Mouse (Mus musculus) hindbrain, embryonic 16.5 days (tissue): ENCODE measurements at regions not wholly inside any gene's neighbourhood (a gene's known extent, or its start where the extent isn't known, plus 50 kb on each side); places are given as distances from the start of the nearest gene placed in this dataset.

Experiments
- ATAC-seq: fragments of 200-750 bp; cut with Nextera tagmentation; 2 replicates; pipeline ENCODE4 v1.8.0; 2017; ENCODE audit warnings: moderate TSS enrichment, moderate library complexity
- H3K27ac ChIP-seq: fragments of 300-500 bp; sonication (generic); 2 replicates; pipeline ENCODE4 v1.5.1; 2014; ENCODE audit warnings: low read depth, mild to moderate bottlenecking, control low read depth, low read length, moderate library complexity
- H3K27me3 ChIP-seq: fragments of 300-500 bp; sonication (generic); replicated peaks from 2 replicates; pipeline ENCODE4 v1.6.1; 2014; ENCODE audit warnings: low read length; ENCODE audit not compliant: control insufficient read depth, insufficient read depth
- H3K36me3 ChIP-seq: fragments of 300-500 bp; sonication (generic); 2 replicates; pipeline ENCODE4 v1.6.1; 2014; ENCODE audit warnings: mild to moderate bottlenecking, low read length, moderate library complexity, mixed read lengths; ENCODE audit not compliant: control insufficient read depth, insufficient read depth
- H3K4me1 ChIP-seq: fragments of 300-500 bp; sonication (generic); 2 replicates; pipeline ENCODE4 v1.6.1; 2014; ENCODE audit warnings: low read depth, low read length; ENCODE audit not compliant: control insufficient read depth, insufficient read depth
- H3K4me2 ChIP-seq: fragments of 300-500 bp; sonication (generic); 2 replicates; pipeline ENCODE4 v1.6.1; 2014; ENCODE audit warnings: mild to moderate bottlenecking, low read length, control low read depth, moderate library complexity
- H3K4me3 ChIP-seq: fragments of 300-500 bp; sonication (generic); 2 replicates; pipeline ENCODE4 v1.5.1; 2014; ENCODE audit warnings: mild to moderate bottlenecking, low read length, control low read depth, moderate library complexity
- H3K9ac ChIP-seq: fragments of 300-500 bp; sonication (generic); 2 replicates; pipeline ENCODE4 v1.6.1; 2014; ENCODE audit warnings: low read depth, mild to moderate bottlenecking, control low read depth, low read length, moderate library complexity
- H3K9me3 ChIP-seq: fragments of 300-500 bp; sonication (generic); 2 replicates; pipeline ENCODE4 v1.6.1; 2014; ENCODE audit warnings: mild to moderate bottlenecking, low read length, moderate library complexity; ENCODE audit not compliant: control insufficient read depth
- whole genome bisulfite sequencing: fragments of 180-500 bp; shearing (Covaris S2); extraction: QIAGEN DNeasy Blood & Tissue Kit; methylation state at CpG from one replicate; pipeline ENCODE4 v1.1.7; 2014; 5-methylcytosine and 5-hydroxymethylcytosine counted together

DNA sequence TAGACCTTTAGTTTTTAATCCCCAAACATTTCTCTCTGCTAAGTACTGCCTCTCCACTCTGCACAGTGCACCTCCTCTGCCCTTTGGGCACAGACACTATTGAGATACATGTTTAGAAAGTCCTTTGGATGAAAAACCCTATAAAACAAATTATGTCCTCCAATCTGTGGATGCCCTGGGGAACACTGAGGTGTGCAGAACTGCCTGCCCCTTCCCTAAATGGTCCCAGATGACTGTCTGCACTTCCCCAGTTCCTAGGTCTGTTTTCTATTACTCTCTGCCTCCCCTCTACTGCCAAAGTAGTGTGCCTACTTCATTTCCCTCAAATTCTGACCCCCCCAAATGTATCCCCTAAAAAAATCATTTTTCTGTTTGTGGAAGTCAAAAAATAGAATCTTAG, 209.5 kb upstream of the Veph1 start:
- H3K9me3 ChIP-seq = no peaks in the 10 kb centered on the region
- no peaks in the 10 kb centered on the region for H3K4me1 ChIP-seq
- no peaks in the 10 kb centered on the region for H3K27me3 ChIP-seq
- no peak overlapping the region for H3K27ac ChIP-seq
- H3K9ac ChIP-seq = no peak overlapping the region
- no peaks in the 10 kb centered on the region for H3K36me3 ChIP-seq
- H3K4me2 ChIP-seq = no peak overlapping the region
- peak; percentile 29; the same call in 1 of the 2 replicates for ATAC-seq
- no peak overlapping the region for H3K4me3 ChIP-seq

DNA sequence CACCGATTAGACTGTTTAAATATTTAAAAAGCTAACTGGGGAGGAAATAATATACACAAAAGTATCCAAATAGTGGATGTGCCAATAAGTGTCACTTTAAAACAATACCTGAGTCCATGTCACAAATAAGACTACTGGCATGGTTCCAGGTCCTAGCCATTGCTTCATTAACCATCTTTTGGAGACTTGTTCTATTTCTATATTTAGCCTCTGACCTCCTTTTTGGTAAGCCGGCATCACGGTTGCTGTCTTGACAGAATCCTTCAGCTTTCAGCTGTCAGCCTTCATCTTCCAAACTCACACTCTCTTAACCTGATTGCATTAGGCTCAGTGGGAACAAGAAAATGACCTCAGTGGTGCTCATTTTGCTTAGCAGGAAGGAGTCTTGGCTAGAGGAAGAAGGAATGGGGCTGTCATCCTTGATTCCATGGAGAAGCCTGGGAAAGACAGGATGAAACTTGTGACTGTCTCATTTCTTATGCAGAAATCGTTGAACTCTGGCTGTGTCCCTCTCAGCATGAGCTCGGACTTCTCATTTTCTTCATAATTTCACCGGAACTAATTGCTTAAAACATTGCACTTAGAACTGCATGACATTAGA, 208.9 kb upstream of the Veph1 start:
- Histone ChIP-seq H3K27ac (no peak overlapping the region), H3K36me3 (no peaks in the 10 kb centered on the region), H3K4me3 (no peak overlapping the region), H3K4me1 (no peaks in the 10 kb centered on the region), H3K4me2 (no peak overlapping the region), H3K9me3 (no peaks in the 10 kb centered on the region), H3K9ac (no peak overlapping the region), H3K27me3 (no peaks in the 10 kb centered on the region)
- 42% methylated on average over 6 of the region's 6 CpGs for WGBS
- ATAC-seq = peak; percentile 68; the same call in 1 of the 2 replicates

DNA sequence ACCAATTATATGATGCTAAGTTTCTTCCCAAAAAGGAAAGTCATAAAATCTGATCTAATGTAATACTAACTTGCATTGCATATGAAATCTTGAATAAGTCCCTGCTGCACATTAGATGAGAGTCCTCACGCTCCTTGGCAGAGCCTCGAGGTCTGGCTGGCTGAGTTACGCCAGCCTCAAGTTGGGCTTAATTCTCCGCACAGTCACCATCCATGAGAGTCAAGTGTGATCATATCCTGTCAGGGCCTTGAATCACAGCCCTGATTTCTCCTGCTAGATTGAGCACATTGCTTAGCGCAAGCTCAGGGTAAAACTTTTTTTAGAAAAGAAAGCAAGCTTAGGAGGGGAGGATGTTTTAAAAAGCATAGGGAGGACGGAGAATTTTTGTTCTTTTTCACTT, 208.1 kb upstream of the Veph1 start:
- Histone ChIP-seq H3K4me2 (no peak overlapping the region), H3K4me3 (no peak overlapping the region), H3K9ac (no peak overlapping the region), H3K36me3 (no peaks in the 10 kb centered on the region), H3K27me3 (no peaks in the 10 kb centered on the region), H3K9me3 (no peaks in the 10 kb centered on the region), H3K27ac (no peak overlapping the region), H3K4me1 (no peaks in the 10 kb centered on the region)
- 64% methylated on average over 6 of the region's 6 CpGs for WGBS
- ATAC-seq = 0 out of 2 replicates have a peak, but pooled peaks have one; percentile 52

DNA sequence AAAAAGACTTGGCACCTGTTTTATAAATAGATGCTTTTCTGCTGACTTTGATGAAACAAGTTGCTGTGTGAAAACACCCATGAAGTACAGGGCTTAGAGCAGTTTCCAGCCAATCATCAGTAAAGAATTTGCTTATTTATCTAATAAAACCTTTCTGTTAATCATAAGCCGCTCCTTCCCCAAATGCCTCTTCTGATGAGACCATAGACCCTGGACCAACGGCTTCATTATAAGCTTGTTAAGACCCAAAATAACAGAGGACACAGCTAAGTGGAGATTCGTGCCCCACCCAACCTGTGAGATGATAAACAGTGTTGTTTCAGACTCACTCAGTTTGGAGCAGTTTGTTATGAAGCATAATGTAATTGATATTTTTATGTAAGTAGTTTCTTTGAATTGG, 207.0 kb upstream of the Veph1 start:
- Histone ChIP-seq H3K4me3 (no peak overlapping the region), H3K4me2 (no peak overlapping the region), H3K36me3 (no peaks in the 10 kb centered on the region), H3K9ac (no peak overlapping the region), H3K4me1 (no peaks in the 10 kb centered on the region), H3K9me3 (no peaks in the 10 kb centered on the region), H3K27ac (no peak overlapping the region), H3K27me3 (no peaks in the 10 kb centered on the region)
- 88% methylated on average over 3 of the region's 3 CpGs for WGBS
- no peak for ATAC-seq

DNA sequence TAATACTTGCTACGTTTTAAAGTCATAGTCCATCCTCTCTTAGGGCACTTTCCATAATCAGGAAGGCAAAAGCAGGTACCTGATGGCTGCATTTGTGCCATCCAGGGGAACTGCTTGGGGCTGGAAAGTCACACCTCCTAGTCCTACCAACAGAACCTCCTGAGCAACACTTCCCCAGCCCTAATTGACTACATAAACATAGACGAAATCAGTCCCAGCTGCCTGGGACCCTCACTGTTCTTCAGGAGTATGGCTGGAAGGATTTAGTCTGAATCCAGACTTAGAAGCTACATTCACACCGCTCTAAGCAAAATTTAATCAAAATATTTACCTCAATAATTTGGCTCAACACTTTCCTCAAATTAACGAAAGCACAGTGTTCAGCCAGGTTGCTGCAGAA, 205.2 kb upstream of the Veph1 start:
- no peak for ATAC-seq
- H3K27me3 ChIP-seq = no peaks in the 10 kb centered on the region

DNA sequence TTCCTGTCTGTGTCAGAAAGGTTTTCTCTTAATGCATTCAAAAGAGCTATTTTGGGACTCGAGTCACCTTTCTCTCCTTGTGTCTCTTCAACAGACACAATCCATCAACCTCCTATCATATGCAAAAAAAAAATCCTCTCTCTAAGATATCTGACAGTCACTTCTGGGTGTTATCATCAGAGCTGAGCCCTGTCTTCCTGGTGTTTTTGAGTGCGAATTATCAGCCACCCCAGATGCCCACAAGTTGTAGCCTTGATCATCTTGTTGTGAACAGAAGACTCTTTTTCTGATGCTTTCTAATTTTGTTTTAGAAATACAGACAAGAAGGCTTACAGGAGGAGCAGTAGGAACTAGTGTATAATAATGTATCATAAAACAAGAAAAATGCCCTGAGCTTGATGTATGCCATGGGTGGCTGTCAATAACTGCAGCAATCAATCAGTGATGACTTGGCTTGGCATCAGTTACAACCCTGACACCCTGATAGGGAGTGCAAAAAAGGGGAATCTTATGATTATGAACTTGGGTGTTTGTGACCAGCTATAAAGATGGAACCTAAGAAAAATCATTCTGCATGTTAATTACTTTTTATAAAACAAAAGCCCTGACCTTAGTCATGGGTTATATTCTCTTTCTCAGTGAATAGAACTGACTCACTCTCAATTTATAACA, 197.9 kb upstream of the Veph1 start:
- Histone ChIP-seq H3K9ac (no peak overlapping the region), H3K27me3 (no peaks in the 10 kb centered on the region), H3K4me2 (no peak overlapping the region), H3K4me3 (no peak overlapping the region), H3K9me3 (no peaks in the 10 kb centered on the region), H3K27ac (no peak overlapping the region), H3K36me3 (no peaks in the 10 kb centered on the region), H3K4me1 (no peaks in the 10 kb centered on the region)
- WGBS = 83% methylated on average over 2 of the region's 2 CpGs
- no peak for ATAC-seq

More for the DNA sequence above, 205.2 kb upstream of the Veph1 start:
- Histone ChIP-seq H3K9me3 (no peaks in the 10 kb centered on the region), H3K36me3 (no peaks in the 10 kb centered on the region), H3K4me2 (no peak overlapping the region), H3K27ac (no peak overlapping the region), H3K4me3 (no peak overlapping the region), H3K9ac (no peak overlapping the region), H3K4me1 (no peaks in the 10 kb centered on the region)
- WGBS = 84% methylated on average over 4 of the region's 4 CpGs

DNA sequence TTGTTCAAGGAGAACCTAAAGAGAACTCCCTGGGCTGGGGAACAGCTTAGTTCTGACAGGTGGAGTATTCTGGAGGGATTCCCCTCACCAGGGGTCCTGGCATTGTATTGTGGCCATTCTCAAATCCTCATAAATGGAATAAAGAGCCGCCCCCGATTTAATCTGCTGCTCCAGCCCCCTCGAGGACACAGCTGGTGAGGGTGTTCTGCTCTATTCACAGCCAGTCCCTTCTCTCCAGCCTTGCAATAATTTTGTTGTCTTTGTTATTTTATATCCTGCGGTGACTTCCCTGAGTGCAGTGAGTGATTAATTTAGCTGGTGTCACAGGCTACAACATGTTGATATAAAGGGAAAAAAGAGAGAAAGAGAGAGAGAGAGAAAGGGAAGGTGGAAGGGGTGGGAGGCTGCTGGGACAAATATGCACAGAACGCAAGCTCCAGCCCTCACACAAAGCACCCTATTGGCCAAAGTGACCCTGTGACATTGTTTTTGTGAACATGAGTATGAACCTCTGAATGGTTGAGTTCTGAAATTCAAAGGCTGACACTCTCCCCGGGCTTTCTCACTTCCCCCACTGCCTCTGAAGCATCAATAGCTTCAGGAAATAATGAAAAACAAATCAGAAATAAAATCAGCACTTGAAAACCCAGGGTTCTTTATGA, 194.2 kb upstream of the Veph1 start:
- no peak overlapping the region for H3K4me3 ChIP-seq
- H3K27me3 ChIP-seq = no peaks in the 10 kb centered on the region
- no peak for ATAC-seq
- H3K9ac ChIP-seq = no peak overlapping the region
- H3K36me3 ChIP-seq = no peaks in the 10 kb centered on the region
- no peaks in the 10 kb centered on the region for H3K4me1 ChIP-seq
- no peak overlapping the region for H3K4me2 ChIP-seq
- WGBS = 9% methylated on average over 6 of the region's 6 CpGs
- H3K27ac ChIP-seq = no peak overlapping the region
- no peaks in the 10 kb centered on the region for H3K9me3 ChIP-seq

DNA sequence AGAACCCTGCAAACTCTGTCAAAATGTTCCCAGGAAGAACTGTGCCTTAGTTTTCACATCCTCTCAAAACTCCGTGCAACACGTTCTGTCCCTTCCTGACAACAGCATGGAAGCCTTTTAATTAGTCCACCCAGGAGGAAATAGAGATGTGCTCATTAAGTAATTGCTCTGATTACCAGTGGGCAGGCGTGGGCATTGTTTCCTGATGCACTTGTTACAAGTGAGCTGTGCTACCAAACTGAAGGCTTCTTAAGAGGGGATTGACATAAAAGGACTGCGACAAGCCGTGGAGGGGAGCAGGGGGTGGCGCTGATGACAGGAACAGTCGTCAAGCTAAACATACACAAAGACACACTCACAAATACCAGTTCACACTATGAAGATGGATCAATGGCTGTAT, 192.1 kb upstream of the Veph1 start:
- H3K9me3 ChIP-seq = no peaks in the 10 kb centered on the region
- H3K4me1 ChIP-seq = no peaks in the 10 kb centered on the region
- no peak for ATAC-seq

DNA sequence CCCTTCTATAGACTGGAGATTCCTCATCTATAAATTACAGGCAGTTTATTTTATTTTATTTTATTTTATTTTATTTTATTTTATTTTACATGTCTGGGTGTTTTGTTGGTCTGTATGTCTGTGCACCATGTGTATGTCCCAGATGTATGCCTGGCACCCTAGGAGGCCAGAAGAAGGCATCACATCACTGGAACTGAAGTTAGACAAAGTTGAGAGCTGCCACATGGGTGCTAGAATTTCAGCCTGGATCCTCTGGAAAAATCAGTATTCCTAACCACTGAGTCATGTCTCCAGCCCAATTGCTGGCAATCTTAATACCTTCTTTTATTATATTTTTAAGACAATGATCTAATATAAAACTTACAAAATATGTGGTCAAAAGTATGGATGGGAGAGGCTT, 190.0 kb upstream of the Veph1 start:
- no peak overlapping the region for H3K4me2 ChIP-seq
- H3K27me3 ChIP-seq = no peaks in the 10 kb centered on the region
- no peaks in the 10 kb centered on the region for H3K36me3 ChIP-seq
- H3K9me3 ChIP-seq = no peaks in the 10 kb centered on the region
- no peaks in the 10 kb centered on the region for H3K4me1 ChIP-seq
- ATAC-seq = no peak
- H3K4me3 ChIP-seq = no peak overlapping the region
- no peak overlapping the region for H3K27ac ChIP-seq
- no peak overlapping the region for H3K9ac ChIP-seq

More for the DNA sequence above, 192.1 kb upstream of the Veph1 start:
- Histone ChIP-seq H3K36me3 (no peaks in the 10 kb centered on the region), H3K9ac (no peak overlapping the region), H3K4me2 (no peak overlapping the region), H3K27me3 (no peaks in the 10 kb centered on the region), H3K4me3 (no peak overlapping the region), H3K27ac (no peak overlapping the region)
- WGBS = 47% methylated on average over 7 of the region's 7 CpGs
